Mouse (Mus musculus): ENCODE results near the gene Chmp5.

DNA sequence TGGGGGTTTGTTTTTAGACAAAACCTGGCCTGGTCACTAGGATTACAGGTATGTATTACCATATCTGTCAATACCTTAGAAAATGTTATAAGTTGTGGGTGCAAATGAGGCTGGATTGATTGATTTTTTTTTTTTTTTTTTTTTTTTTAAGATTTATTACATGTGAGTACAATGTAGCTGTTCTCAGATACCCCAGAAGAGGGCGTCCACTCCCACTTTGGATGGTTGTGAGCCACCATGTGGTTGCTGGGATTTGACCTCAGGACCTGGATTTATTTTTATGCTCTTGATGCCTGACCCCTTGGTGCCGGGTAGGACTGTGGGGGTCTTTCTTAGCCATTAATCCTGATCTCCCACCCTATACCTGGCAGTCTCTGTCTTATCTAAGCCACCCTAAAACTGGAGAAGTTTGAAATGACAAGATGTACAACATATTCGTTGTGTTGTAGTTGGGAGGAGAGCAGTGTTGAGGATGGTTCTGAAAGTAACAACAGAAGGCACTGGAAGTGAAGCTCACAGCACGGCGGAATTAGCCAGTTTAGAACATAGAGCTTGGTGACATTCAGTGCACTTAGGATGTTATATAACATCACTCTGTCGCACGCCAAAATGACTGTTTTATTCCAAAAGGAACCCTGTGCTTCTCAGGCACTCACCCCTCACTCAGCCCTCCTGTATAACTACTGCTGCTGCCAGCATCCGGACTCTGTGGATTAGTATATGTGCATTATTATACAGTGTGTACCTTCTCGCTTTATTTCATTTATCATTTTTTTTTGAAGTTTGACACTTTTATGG is 52.8 kb downstream of the Chmp5 start:
- TF ChIP-seq CTCF (IDR thresholded peaks at IDR 0.05; ENCODE audit: low read depth): no peak
- no peak for TF ChIP-seq EP300 (IDR thresholded peaks at IDR 0.05; ENCODE audit: low read depth)

All from liver, postnatal 0 days (tissue).